Mouse (Mus musculus): Measurements from ENCODE around the gene Sfxn5. TPM values are rescaled to one million over a fixed set of nuclear protein-coding genes. Genes with fewer than 3 reads are reported as not detected.

Sfxn5 gene
- total RNA-seq, 2 experiments from 2014 or later = 167 to 175 TPM

DNA sequence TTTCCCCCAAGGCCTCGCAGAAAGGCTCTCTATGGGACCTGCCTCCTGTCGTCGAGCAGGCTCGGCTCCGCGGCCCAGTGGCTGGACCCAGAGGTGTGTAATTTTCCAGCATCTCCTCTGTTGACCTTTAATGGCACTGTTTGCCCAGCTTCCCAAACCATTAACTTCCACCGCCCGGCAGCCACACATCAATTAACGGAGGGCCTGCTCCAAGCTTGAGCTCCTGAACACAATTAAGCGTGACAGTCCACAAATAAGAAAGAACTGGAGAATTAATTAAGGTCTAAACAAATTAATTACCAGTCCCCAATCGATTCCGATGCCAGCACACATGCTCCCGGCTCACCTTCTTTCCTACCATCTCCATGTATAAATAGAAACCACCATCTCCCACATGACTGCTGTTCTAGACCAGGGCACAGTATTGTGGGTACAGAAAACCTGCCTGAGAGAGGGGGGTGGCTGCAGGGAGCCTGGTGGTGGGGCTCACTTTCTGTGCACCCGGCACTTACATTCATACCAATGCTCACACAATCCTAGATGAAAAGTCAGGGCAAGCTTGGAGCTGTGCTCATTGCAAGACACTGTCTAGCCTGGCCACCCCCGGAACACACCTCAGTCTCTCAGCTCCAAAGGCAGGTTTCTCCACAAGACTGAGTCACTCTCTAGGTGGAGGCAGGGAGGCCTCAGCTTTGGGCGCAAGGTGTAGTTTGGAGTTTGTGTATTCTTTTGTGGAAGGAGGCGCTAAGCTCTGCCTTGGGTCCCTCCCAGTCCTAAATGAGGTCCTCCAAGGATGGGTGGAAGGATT, 80.8 kb downstream of the Sfxn5 start:
- H3K4me3 ChIP-seq = no peak overlapping the region
- peak overlapping the region; percentile 64 for H3K27ac ChIP-seq
- no peak for DNase-seq (ENCODE audit: low spot score in 2 of 2)
- TF ChIP-seq CTCF (conservative IDR thresholded peaks at IDR 0.05) = no peak

DNA sequence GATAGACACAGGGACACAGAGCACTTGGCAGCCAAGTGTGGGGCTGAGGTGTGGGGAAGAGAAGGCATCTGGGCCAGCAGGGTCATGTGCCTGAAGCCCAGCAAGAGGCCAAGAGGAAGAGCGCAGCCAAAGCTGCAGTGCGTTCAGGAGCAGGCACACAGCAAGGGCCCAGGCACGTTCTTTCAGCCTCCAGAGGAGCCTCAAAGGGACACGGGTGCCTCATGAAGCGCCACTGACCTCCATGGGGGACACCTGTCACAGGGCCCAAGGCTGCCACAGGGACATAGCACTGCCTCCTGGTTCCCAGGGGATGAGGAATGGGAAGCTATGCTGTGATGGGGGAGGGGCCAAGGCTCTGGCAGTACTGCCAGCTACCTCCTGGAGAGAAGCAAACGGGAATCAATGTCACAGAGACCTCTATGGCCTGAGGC, 82.4 kb downstream of the Sfxn5 start:
- TF ChIP-seq CTCF (conservative IDR thresholded peaks at IDR 0.05) = no peak
- H3K4me3 ChIP-seq = no peak overlapping the region
- no peak for DNase-seq (ENCODE audit: low spot score in 2 of 2)
- H3K27ac ChIP-seq = peak overlapping the region; percentile 4; the same call in 1 of the 2 replicates

DNA sequence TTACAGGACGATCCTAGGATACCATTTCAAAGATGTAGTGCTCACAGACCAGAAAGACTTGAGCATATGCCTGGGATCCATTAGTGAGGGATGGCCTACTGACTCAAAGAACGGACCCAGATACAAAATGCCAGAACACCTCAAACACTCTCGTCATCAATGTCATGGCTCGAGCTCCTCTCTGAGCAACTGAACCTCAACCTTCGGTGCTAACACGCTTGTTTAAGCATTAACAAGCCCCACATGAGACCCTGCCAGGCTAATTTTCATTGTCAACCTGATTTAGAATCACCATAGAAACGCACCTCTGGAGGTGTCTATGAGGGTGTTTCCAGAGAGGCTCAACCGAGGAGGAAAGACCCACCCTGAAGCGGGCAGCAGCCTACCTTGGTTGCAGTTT, 83.4 kb downstream of the Sfxn5 start:
- no peak for DNase-seq (ENCODE audit: low spot score in 2 of 2)
- H3K4me3 ChIP-seq = no peak overlapping the region
- H3K27ac ChIP-seq = peak overlapping the region; percentile 69
- no peak for TF ChIP-seq CTCF (conservative IDR thresholded peaks at IDR 0.05)

DNA sequence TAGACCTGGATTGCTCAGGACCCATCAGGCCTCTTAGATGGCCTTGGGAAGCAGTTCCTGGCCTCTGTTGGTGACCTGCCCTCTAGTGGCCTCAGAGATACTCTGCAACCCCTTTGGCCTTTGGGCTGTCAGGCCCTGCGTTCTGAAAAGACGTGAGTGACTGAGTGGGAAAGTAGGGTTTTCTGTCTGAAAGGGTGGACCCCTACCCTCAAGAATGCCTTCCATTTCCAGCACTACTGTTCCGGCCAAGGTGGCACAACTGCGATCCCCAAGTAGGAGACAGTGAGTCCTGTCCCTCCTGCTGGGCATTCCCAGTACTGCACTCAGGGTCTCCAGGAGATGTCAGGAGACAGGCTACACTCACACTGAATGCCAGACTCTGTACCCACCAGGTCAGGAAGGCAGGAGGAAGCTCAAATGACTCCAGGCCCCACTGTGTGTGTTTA, 94.2 kb downstream of the Sfxn5 start:
- DNase-seq (ENCODE audit: low spot score in 2 of 2) = peak in 1 of 2 experiments; percentile 60
- peak; percentile 86 for TF ChIP-seq CTCF (conservative IDR thresholded peaks at IDR 0.05)
- Histone ChIP-seq H3K4me3 (no peak overlapping the region), H3K27ac (no peak overlapping the region)

DNA sequence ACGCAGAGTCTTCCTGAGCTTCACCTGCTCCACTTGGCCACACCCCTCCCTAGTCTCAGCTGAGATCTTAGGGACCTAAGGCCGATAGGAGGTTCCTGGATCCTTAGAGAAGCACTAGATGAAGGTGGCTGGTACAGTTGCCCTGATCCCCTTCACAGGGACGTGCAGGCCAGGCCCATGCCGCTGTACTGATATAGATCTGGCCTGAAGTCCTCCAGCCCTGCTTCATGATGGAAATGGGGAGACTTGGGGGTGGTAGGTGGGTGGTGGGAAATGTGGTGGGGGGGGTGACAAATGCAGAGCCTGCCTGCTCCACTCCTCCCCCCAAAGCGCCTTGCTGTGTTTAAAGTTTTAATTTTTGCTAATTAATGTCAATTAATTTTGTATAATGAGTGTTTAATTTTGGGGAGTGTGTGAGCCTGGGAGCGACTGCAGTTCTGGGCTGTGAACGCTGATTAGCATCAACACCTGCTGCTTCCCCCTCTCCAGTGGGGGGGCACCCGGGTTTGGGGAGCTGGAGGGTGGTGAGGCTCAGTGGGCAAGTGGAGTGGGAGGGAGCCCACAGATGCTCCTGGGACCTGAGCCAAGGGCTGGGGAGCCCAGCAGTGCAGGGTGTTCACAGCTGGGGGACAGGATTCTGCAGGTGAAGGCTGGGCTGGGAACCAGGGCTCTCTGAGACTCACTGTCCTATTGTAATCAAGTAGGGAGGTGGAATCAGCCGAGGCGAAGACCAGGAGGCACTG, 95.5 kb downstream of the Sfxn5 start:
- Histone ChIP-seq H3K27ac (peak overlapping the region; percentile 73; the same call in 1 of the 2 replicates), H3K4me3 (no peak overlapping the region)
- DNase-seq (ENCODE audit: low spot score in 2 of 2) = peak; percentile 65 to 75
- TF ChIP-seq CTCF (conservative IDR thresholded peaks at IDR 0.05) = no peak

DNA sequence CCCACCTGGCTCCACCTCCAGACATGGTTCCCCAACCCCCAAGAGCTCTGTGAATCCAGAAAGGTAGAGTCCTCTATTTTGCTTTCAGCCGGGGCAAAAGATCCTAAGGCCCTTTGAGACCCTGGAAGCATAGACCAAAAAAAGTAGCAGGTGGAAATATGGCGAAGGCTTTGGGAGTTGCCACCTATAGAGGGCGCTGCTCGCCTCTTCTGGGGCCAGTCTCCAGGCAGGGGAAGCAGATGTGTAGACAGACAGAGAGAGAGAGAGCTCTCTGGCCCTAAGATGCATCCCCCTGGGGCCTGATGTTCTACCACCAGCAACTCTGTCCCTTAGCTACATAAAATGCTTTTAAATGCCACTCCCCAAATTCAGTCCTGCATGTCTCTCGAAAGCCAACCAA, 96.2 kb downstream of the Sfxn5 start:
- DNase-seq (ENCODE audit: low spot score in 2 of 2) = peak in 1 of 2 experiments; percentile 65

DNA sequence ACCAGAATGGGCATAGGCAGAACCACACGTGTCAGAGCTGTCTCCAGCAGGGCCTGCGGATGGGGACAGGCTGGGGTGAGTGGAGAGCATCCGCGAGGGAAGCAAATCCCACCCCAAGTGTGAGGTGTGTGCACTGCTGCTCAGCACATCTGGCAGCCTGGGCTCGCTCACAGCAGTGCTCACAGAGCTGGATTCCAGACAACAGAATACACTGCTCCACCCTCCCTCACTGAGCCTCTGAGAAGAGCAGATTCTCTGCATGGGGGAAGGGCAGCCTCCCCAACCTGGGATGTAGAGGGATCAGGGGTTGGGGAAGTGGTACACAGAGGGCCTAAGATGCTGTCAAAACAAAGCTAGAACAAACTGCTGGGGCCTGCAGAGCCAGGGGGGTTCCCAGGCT, 98.4 kb downstream of the Sfxn5 start:
- no peak for TF ChIP-seq CTCF (conservative IDR thresholded peaks at IDR 0.05)
- no peak for DNase-seq (ENCODE audit: low spot score in 2 of 2)
- Histone ChIP-seq H3K4me3 (no peak overlapping the region), H3K27ac (no peak overlapping the region)

More for the DNA sequence above, 96.2 kb downstream of the Sfxn5 start:
- TF ChIP-seq CTCF (conservative IDR thresholded peaks at IDR 0.05) = peak; percentile 82
- Histone ChIP-seq H3K4me3 (no peak overlapping the region), H3K27ac (peak overlapping the region; percentile 73; the same call in 1 of the 2 replicates)

DNA sequence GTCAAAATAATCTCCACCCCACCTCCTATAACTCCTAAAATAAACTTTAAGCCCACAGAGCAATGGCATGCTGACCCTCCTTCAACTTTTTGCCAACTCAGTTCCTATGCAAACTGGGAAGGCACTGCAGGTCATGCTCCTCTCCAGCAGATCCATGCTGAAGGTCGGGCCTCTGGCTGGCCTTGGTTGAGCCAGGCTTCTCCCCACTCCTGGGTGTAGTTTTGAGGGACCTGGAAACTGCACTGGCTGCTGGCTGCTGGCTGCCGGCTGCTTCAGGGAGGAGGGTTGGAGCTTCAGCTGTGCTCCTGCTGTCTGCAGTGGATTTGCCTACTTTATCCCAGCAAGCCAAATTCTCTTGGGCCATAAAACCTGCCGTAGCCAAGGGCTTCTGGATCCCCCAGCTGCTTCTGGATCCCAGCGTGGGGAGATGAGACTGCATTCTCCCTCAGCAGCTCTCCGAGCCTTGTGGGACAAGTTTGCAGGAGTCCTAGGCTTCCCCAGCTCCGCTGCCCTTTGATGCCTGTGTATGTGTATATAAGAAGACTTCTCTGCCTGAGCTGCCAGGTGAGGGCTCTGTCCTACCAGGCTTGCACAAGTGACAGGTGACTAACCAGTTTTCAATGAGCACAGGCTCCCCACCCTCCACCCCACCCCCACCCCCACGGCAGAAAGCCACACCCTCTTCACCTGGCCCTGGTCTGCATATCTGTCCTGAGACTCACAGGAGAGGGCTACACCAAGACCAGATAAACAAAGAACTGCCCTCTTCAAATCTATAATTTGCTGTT, 100.2 kb downstream of the Sfxn5 start:
- H3K4me3 ChIP-seq = no peak overlapping the region
- no peak for TF ChIP-seq CTCF (conservative IDR thresholded peaks at IDR 0.05)
- no peak for DNase-seq (ENCODE audit: low spot score in 2 of 2)
- no peak overlapping the region for H3K27ac ChIP-seq

DNA sequence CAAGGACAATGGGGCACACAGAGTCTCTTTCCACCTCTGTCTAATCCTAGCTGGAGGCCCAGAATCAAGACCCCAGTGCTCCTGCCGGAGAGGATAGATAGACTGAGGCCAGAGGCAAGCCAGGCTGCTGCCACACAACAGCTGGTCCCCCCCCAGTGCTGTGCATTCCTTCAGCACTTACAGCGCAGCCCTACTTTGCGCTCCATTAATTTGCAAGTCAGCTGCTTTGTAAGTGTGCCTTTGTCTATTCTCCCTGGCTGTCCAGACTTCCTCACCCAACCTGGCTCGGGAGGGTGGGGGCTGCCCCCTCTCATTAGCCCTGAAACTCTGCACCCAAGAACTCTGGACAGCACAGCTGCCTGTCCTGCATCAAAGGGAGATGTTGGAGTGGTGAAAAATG, 101.2 kb downstream of the Sfxn5 start:
- Histone ChIP-seq H3K4me3 (no peak overlapping the region), H3K27ac (no peak overlapping the region)
- no peak for TF ChIP-seq CTCF (conservative IDR thresholded peaks at IDR 0.05)
- DNase-seq (ENCODE audit: low spot score in 2 of 2) = no peak

DNA sequence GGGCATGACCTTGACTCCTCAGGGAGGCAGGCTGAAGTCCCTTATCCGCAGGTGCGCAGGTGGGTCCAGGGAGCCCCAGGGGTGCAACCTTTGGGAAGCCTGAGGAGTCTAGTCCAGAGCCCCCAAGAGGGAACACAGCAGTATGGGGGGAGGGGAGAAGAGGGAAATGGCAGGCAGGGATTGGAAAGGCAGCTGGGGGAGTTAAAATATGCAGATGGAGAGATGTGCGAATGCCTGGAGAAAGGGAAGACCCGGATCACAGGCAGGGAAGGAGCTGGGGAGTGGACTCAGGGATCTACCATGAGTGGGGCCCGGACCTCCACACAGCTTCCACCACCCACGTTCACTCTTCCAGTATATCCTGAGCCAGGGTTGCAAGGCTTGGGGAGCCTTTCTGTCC, 101.8 kb downstream of the Sfxn5 start:
- no peak overlapping the region for H3K27ac ChIP-seq
- no peak overlapping the region for H3K4me3 ChIP-seq
- no peak for DNase-seq (ENCODE audit: low spot score in 2 of 2)
- no peak for TF ChIP-seq CTCF (conservative IDR thresholded peaks at IDR 0.05)

DNA sequence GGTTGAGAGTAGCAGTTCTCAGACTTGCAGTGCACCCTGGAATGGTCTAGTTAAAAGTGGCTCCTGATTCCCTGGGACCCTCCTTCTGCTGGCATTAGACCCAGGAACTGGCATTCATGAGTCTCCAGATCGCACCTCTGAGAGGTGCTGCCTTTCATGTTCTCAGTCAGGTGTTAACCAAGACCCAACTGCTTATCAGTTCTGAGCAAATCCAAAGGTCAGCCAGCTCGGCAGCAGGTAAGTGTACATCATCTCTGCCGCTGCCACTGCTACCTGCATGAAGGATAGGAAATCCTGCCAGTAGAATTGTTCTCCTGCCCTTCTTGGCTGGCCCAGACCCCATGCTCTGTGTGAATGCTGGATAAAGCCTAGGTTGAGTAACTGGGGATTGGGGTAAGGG, 102.5 kb downstream of the Sfxn5 start:
- H3K4me3 ChIP-seq = no peak overlapping the region

DNA sequence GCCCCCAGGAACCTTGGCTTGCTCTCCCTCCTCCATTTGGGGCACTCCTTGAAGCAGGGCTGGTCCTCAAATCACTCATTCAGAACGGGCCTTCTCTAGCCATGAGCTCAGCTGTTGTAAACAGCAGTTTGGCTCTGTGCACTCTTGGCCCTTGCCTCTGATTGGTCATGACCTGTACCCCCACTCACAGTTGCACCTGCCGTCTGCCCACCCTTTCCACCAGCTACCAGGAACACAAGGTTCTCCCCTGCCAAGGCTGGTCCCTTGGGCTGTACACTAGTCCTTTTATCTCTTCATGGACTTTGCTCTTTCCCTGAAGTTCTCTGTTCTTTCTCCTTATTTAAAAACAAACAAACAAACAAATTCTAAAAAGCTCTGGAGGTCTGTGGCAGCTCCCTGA, 105.7 kb downstream of the Sfxn5 start:
- no peak for DNase-seq (ENCODE audit: low spot score in 2 of 2)
- no peak for TF ChIP-seq CTCF (conservative IDR thresholded peaks at IDR 0.05)
- Histone ChIP-seq H3K27ac (no peak overlapping the region), H3K4me3 (no peak overlapping the region)

More for the DNA sequence above, 102.5 kb downstream of the Sfxn5 start:
- H3K27ac ChIP-seq = no peak overlapping the region
- TF ChIP-seq CTCF (conservative IDR thresholded peaks at IDR 0.05) = no peak
- no peak for DNase-seq (ENCODE audit: low spot score in 2 of 2)

DNA sequence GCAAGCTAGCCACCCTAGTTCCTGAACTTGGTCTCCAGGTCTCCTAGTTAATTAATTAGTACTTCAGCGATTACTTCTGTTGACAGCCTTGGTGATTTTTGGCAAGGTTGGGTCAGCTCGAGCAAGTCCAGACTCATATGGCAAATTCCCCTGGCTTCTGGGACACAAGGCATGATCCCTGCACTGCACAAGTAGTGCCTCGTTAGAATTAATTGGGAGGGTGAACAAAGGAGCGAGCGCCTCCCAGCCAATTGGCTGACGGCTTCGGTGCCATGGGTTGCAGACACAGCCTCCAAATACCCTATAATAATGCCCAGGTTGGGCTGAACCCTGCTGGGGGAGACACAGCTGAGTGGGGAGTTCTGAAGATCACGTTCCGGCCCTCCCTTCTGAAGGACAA, 106.7 kb downstream of the Sfxn5 start:
- no peak for TF ChIP-seq CTCF (conservative IDR thresholded peaks at IDR 0.05)
- H3K4me3 ChIP-seq = no peak overlapping the region
- peak overlapping the region; percentile 14; the same call in 1 of the 2 replicates for H3K27ac ChIP-seq
- DNase-seq (ENCODE audit: low spot score in 2 of 2) = no peak
